8 mouse cellular contexts compared by ENCODE assay signal in the genomic region with DNA sequence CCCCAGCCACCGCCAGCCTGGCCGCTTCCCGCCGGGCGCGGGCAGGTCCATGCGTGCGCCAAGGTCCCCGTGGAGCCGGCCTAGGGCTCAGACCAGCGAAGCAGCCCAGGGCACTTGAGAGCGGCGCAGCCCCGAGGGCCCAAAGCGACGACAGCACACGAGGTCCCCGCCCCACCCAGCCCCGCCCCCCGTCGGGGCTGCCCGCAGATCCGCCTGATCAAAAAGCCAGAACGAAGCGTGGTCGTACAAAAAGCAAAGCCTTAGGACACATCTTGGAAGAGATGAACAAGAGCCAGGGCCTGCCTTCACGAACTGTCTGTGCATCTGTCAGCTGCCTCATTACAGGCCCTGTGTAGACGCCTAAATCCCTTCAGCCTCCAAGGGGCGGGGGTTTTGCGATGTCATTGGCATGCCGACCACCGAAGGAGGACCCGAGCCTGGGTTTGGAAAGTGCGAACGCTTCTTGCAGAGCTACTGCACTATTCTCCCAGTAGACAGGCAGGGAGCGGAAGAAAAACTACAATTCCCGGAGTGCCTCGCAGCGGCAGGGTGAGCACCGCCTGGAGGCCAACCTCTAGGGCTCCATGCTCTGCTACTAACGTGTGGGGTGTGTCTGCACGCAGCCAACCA. TPM values are rescaled to one million over a fixed set of nuclear protein-coding genes. Genes with fewer than 3 reads are reported as not detected.
DNase-seq lines count a peak whose midpoint lies in the region; ATAC-seq and TF ChIP-seq lines count a peak whose summit lies in the region.

No protein-coding gene starts in this region.

- ATAC-seq in lung, postnatal 0 days = peak; percentile 92

- peak overlapping the region; percentile 91 for H3K4me3 ChIP-seq in hindbrain, embryonic 10.5 days
- peak overlapping the region; percentile 92 for H3K4me3 ChIP-seq in lung, postnatal 0 days (ENCODE audit: low read depth, low read length)

- H3K27me3 ChIP-seq in hindbrain, embryonic 10.5 days (ENCODE audit: insufficient read depth, poor library complexity, severe bottlenecking) = peaks cover 4% of the 10 kb centered on the region; the same call in 1 of the 2 replicates
- H3K27me3 ChIP-seq in lung, postnatal 0 days (replicated peaks; ENCODE audit: insufficient read depth, low read length) = no peaks in the 10 kb centered on the region

- WGBS in hindbrain, embryonic 10.5 days = under 1% methylated on average over 42 of the region's 42 CpGs
- WGBS in lung, postnatal 0 days = under 1% methylated on average over 22 of the region's 42 CpGs

- TF ChIP-seq EP300 in lung, postnatal 0 days (IDR thresholded peaks at IDR 0.05) = peak; percentile 76

- peak overlapping the region; percentile 61 for H3K4me2 ChIP-seq in lung, postnatal 0 days (replicated peaks; ENCODE audit: low read depth, low read length)

- DNase-seq in MEL-GATA-1-ER (ENCODE audit: extremely low read depth, low read depth) = peak; percentile 93
- DNase-seq in cerebellum, adult 8-10 months = peak; percentile 91
- DNase-seq in forelimb bud, embryonic 11.5 days (ENCODE audit: low read depth, low spot score) = peak; percentile 96
- DNase-seq in hindbrain, embryonic 10.5 days (ENCODE audit: low spot score) = peak; percentile 94
- peak; percentile 98 for DNase-seq in layer of hippocampus, adult 9-11 months
- peak; percentile 99 for DNase-seq in lung, postnatal 0 days (ENCODE audit: low spot score)
- peak; percentile 93 for DNase-seq in ovary, postnatal 14 days (ENCODE audit: low spot score)
- DNase-seq in thymus, postnatal 14 days = peak; percentile 94

- peak overlapping the region; percentile 88 for H3K9ac ChIP-seq in lung, postnatal 0 days (replicated peaks; ENCODE audit: low read depth)

- peak overlapping the region; percentile 98 for H3K27ac ChIP-seq in hindbrain, embryonic 10.5 days
- H3K27ac ChIP-seq in lung, postnatal 0 days (ENCODE audit: low read length) = peak overlapping the region; percentile 91

- 0 out of 2 replicates have a peak, but pooled peaks cover 2% of the 10 kb centered on the region for H3K9me3 ChIP-seq in hindbrain, embryonic 10.5 days
- no peaks in the 10 kb centered on the region for H3K9me3 ChIP-seq in lung, postnatal 0 days (ENCODE audit: low read length)

- TF ChIP-seq CTCF in lung, postnatal 0 days (IDR thresholded peaks at IDR 0.05) = peak; percentile 79

- peaks cover 24% of the 10 kb centered on the region for H3K4me1 ChIP-seq in hindbrain, embryonic 10.5 days (replicated peaks)
- peaks cover 9% of the 10 kb centered on the region for H3K4me1 ChIP-seq in lung, postnatal 0 days (ENCODE audit: insufficient read depth, low read depth, low read length)

- no peaks in the 10 kb centered on the region for H3K36me3 ChIP-seq in hindbrain, embryonic 10.5 days
- H3K36me3 ChIP-seq in lung, postnatal 0 days (ENCODE audit: insufficient read depth, low read length) = no peaks in the 10 kb centered on the region

RNA-seq across cellular contexts. Expression of a gene that starts 0.3 kb away (rescaled TPM):
- polyA plus RNA-seq in hindbrain, embryonic 10.5 days (2016; fragmentation: Nextera tagmentation; extraction: Ambion mirVana) = 19.0 and 21.9 TPM in 2 replicates
- polyA plus RNA-seq in lung, postnatal 0 days (2015; fragmentation: Nextera tagmentation; extraction: Ambion mirVana) = 10.8 and 12.3 TPM in 2 replicates

Comparison
In these comparisons a context has a peak if more than half of its experiments do, and no peak if none do; other contexts are left out.
1. Peak in every context shown above with its lines: DNase-seq, ATAC-seq, H3K4me3 ChIP-seq and H3K27ac ChIP-seq.